Mouse (Mus musculus) limb, embryonic 13.5 days (tissue): ENCODE results near the gene Bcl7b. TPM values are rescaled to one million over a fixed set of nuclear protein-coding genes. Genes with fewer than 3 reads are reported as not detected.

Experiments used
- ATAC-seq: fragments of 200-750 bp; cut with Nextera tagmentation; 2 replicates; pipeline ENCODE4 v1.8.0; 2017; ENCODE audit warnings: low read depth, moderate number of reproducible peaks, moderate TSS enrichment; ENCODE audit not compliant: low FRiP score
- H3K27ac ChIP-seq: fragments of 300-500 bp; sonication (generic); 2 replicates; pipeline ENCODE4 v1.5.1; 2015; ENCODE audit warnings: inconsistent platforms, mild to moderate bottlenecking, moderate library complexity
- H3K27me3 ChIP-seq: fragments of 300-500 bp; sonication (generic); 2 replicates; pipeline ENCODE4 v1.6.1; 2015; ENCODE audit warnings: mild to moderate bottlenecking, inconsistent platforms
- H3K36me3 ChIP-seq: fragments of 300-500 bp; sonication (generic); 2 replicates; pipeline ENCODE4 v1.6.1; 2015; ENCODE audit warnings: inconsistent platforms, mild to moderate bottlenecking, moderate library complexity
- H3K4me1 ChIP-seq: fragments of 300-500 bp; sonication (generic); 2 replicates; pipeline ENCODE4 v1.6.1; 2015; ENCODE audit warnings: inconsistent platforms
- H3K4me2 ChIP-seq: fragments of 300-500 bp; sonication (generic); replicated peaks from 2 replicates; pipeline ENCODE4 v1.6.1; 2015; ENCODE audit warnings: inconsistent platforms, mild to moderate bottlenecking, moderate library complexity
- H3K4me3 ChIP-seq: fragments of 300-500 bp; sonication (generic); 2 replicates; pipeline ENCODE4 v1.5.1; 2015; ENCODE audit warnings: moderate library complexity, mild to moderate bottlenecking, inconsistent platforms
- H3K9ac ChIP-seq: fragments of 300-500 bp; sonication (generic); 2 replicates; pipeline ENCODE4 v1.6.1; 2015; ENCODE audit warnings: mild to moderate bottlenecking, inconsistent platforms
- H3K9me3 ChIP-seq: fragments of 300-500 bp; sonication (generic); 2 replicates; pipeline ENCODE4 v1.6.1; 2016; ENCODE audit warnings: inconsistent platforms
- WGBS: fragments of 180-500 bp; shearing (Covaris S2); methylation state at CpG from one replicate; pipeline ENCODE4 v1.1.7; 2015; 5-methylcytosine and 5-hydroxymethylcytosine counted together
- polyA plus RNA-seq: library from polyadenylated mRNA; unstranded; fragments of >200 nt; fragmentation: Nextera tagmentation; extraction: Ambion mirVana; gene quantifications from 2 replicates; pipeline ENCODE4 v1.2.1, GENCODE M21; 2015

Bcl7b gene
- polyA plus RNA-seq, 1 experiment from 2014 or later = 47.3 TPM

DNA sequence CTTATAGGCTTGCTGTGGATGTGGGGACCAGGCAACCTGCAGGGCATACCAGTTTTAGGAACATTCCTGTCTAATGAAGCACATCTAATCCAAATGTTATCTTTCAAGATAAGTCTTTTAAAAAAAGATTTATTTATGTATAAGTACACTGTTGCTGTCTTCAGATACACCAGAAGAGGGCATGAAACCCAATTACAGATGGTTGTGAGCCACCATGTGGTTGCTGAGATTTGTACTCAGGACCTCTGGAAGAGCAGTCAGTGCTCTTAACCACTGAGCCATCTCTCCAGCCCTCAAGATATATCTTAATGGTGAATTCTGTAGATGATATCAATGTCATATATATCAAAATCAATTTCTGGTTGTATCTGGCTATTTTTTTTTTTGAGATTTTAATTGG is 22.1 kb upstream of the Bcl7b start:
- Histone ChIP-seq H3K36me3 (no peaks in the 10 kb centered on the region), H3K9me3 (no peaks in the 10 kb centered on the region; the same call in 1 of the 2 replicates)
- no peak for ATAC-seq

DNA sequence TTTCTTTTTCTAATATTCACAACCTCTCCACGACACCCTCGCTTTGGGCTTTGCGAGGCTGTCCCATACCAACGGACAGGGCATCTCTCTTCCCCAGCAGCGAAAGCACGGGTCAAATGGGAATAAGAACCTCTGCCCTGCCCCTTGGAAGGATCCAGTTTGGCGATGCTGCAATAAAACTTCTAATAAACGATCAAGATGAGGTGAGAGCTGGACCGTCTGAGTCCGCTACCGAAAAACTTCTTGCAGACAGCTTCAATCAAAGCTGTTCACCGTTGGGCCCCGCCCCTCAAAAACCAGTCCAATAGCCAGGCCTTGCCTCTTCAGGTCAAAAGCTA is 19.4 kb upstream of the Bcl7b start:
- Histone ChIP-seq H3K4me3 (peak overlapping the region; percentile 86), H3K9me3 (no peaks in the 10 kb centered on the region), H3K9ac (peak overlapping the region; percentile 72), H3K4me1 (peaks cover 12% of the 10 kb centered on the region), H3K36me3 (peaks cover 13% of the 10 kb centered on the region), H3K27me3 (no peaks in the 10 kb centered on the region), H3K4me2 (peak overlapping the region; percentile 76), H3K27ac (peak overlapping the region; percentile 84)
- under 1% methylated on average over 13 of the region's 13 CpGs for WGBS
- ATAC-seq = no peak

More for the DNA sequence above, 22.1 kb upstream of the Bcl7b start:
- Histone ChIP-seq H3K4me3 (no peak overlapping the region), H3K4me1 (peaks cover 11% of the 10 kb centered on the region), H3K27ac (no peak overlapping the region), H3K9ac (no peak overlapping the region), H3K4me2 (no peak overlapping the region), H3K27me3 (0 out of 2 replicates have a peak, but pooled peaks cover 7% of the 10 kb centered on the region)

DNA sequence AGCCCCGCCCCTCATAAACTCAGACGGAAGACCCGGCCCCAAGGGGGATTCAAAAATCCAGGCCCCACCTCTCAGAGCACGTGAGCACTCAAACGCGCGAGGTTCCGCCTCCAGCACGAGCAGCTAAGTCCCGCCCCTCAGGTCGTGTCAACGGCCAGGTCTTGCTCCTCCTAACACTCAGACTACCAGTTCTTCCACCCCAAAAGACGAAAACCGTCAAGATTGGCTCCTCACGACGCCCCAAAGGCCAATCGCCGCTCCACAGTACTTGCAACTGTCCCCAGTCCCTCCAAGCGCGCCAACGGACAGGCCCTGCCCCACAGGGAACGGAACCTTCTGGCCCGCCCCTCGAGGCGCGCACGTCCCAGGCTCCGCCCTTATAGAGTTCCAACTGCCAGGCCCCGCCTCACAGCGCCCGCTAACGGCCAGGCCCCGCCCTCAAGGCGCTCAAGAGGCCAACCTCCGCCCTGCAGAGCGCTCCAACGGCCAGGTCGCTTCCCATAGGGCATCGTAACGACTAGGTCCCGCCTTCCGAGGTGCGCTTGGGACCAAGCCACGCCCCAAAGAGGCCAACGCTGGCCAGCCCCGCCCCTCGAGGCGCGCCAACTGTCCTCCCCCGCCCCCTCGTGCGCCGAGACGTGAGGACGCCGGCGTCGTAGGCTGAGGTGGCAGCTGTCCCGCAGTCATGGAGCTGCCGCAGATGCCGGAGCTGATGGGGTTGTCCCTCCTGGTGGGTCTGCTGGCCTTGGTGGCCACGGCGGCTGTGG is 18.8 kb upstream of the Bcl7b start, which contains the start of gene Tbl2:
Tbl2 (plus strand) TSS at position 605 of the 767 bp plus-strand sequence.
- Histone ChIP-seq H3K27ac (peak within 1 kb of the TSS; percentile 90), H3K36me3 (peaks cover 19% of the 10 kb centered on the region), H3K27me3 (no peaks in the 10 kb centered on the region), H3K9me3 (no peaks in the 10 kb centered on the region), H3K4me3 (peak within 1 kb of the TSS; percentile 86), H3K4me1 (peaks cover 12% of the 10 kb centered on the region), H3K9ac (peak within 1 kb of the TSS; percentile 84), H3K4me2 (peak within 1 kb of the TSS; percentile 76)
- under 1% methylated on average over 63 of the region's 63 CpGs for WGBS
- ATAC-seq = peak; percentile 97

DNA sequence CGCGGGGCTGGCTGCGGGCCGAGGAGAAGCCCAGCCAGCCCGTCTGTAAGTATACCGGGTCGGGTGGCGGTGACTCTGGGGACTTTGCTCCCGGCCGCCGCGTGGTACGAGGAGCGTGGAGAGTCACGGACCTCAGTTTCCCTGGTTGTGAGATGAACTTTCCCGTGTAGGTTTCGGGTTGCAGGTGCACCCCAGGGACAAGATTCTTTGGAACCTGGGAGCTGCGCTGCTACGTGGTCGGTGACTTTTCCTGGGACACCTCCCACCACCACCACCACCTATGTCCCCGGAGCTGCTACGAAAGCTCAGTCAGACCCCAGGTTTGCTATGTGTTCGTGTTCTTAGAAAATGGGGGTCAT is 18.3 kb upstream of the Bcl7b start:
- peak overlapping the region; percentile 86 for H3K4me3 ChIP-seq
- H3K27me3 ChIP-seq = no peaks in the 10 kb centered on the region
- H3K9ac ChIP-seq = peak overlapping the region; percentile 84
- peak overlapping the region; percentile 90; the same call in 1 of the 2 replicates for H3K27ac ChIP-seq
- WGBS = under 1% methylated on average over 23 of the region's 23 CpGs
- peak overlapping the region; percentile 76 for H3K4me2 ChIP-seq
- H3K36me3 ChIP-seq = peaks cover 23% of the 10 kb centered on the region
- ATAC-seq = no peak
- H3K9me3 ChIP-seq = no peaks in the 10 kb centered on the region
- H3K4me1 ChIP-seq = peaks cover 12% of the 10 kb centered on the region

DNA sequence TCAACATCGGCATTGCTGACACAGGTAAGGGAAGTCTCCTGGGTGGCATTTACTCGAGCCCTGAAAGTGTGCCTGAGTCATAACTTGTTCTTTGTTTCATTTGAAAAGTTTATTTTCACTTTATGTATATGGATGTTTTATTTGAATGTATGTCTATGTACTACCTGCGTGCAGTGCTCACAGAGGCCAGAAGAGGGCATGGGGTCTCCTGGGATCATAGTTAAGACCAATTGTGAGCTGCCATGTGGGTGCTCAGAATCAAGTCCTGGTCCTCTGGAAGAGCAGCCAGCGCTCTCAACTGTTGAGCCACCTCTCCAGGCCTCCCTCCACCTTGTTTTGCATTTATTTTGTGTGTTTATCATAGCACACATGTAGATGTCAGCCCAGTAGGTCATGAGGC is 11.6 kb upstream of the Bcl7b start:
- no peak overlapping the region for H3K4me3 ChIP-seq
- 96% methylated on average over 4 of the region's 4 CpGs for WGBS
- H3K27ac ChIP-seq = no peak overlapping the region
- 0 out of 2 replicates have a peak, but pooled peaks cover 5% of the 10 kb centered on the region for H3K9me3 ChIP-seq
- H3K36me3 ChIP-seq = peaks cover 89% of the 10 kb centered on the region
- no peaks in the 10 kb centered on the region for H3K4me1 ChIP-seq
- no peak overlapping the region for H3K9ac ChIP-seq
- H3K4me2 ChIP-seq = no peak overlapping the region
- ATAC-seq = no peak
- H3K27me3 ChIP-seq = no peaks in the 10 kb centered on the region

DNA sequence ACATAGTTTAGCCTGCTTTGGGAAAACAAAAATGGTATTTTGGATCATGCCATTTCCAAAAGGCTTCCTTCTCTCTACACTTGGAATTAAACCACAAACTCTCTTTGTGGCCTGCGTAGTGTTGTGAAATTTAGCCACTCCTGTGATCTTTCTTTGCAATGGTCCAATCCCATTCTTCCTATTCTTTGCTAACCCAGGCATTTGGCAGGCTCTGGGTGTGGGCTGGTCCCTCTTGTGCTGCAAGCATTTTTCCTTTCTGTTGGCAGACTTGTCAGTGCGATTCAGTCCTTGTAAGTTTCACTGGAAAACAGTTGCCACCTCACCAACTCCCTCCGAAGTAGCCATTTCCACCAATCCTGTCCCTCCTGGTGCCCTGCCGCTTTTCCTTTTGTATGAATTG is 6.9 kb upstream of the Bcl7b start:
- WGBS = 96% methylated on average over 4 of the region's 4 CpGs
- Histone ChIP-seq H3K36me3 (peaks cover 78% of the 10 kb centered on the region), H3K9ac (no peak overlapping the region), H3K27ac (no peak overlapping the region), H3K4me2 (no peak overlapping the region), H3K27me3 (no peaks in the 10 kb centered on the region), H3K9me3 (peaks cover 4% of the 10 kb centered on the region; the same call in 1 of the 2 replicates), H3K4me1 (no peaks in the 10 kb centered on the region), H3K4me3 (no peak overlapping the region)
- ATAC-seq = no peak

DNA sequence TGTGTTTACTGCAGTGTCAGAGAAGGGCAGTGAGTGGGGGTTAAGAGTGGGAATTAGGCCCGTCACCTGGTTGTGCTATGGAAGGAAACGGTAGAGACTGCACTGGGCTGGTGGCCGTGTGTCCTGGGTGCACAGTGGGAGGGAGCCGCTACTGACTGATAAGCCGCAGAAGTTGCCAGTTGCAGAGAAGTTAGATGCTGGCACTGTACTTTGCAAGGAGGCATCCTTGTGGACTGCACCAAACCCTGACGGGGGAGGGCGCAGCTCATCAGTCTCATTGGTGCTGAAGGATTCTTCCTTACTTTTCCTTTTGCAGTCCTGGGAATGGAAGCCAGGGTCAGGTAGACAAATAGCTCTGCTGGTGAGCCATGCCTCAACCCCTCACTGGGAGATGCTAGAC is 6.4 kb upstream of the Bcl7b start:
- H3K36me3 ChIP-seq = peaks cover 74% of the 10 kb centered on the region
- H3K9ac ChIP-seq = no peak overlapping the region
- 92% methylated on average over 7 of the region's 7 CpGs for WGBS
- no peaks in the 10 kb centered on the region for H3K4me1 ChIP-seq
- H3K27ac ChIP-seq = no peak overlapping the region
- H3K9me3 ChIP-seq = no peaks in the 10 kb centered on the region; the same call in 1 of the 2 replicates
- no peak overlapping the region for H3K4me2 ChIP-seq
- H3K27me3 ChIP-seq = no peaks in the 10 kb centered on the region
- no peak for ATAC-seq
- no peak overlapping the region for H3K4me3 ChIP-seq

DNA sequence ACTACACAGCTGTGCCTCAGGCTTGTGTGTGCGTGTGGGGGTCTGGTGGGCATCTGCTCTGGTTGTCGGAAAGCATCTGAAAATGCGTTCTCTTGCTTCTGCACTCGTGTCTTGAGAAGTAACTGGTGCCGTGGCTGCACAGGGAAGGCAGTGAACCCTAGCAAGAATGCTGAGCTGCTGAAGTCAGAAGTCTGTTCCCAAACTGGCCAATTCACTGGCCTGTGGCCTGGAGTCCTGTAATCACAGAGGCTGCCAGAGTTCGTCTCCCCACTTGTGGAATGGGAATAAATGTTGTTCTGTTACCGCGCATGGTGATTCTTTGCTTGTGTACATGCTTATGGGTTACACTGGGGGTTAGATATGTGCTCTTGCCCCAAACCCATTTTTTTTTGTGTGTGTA is 5.7 kb upstream of the Bcl7b start:
- 92% methylated on average over 8 of the region's 8 CpGs for WGBS
- Histone ChIP-seq H3K27me3 (no peaks in the 10 kb centered on the region), H3K9me3 (no peaks in the 10 kb centered on the region; the same call in 1 of the 2 replicates), H3K4me1 (no peaks in the 10 kb centered on the region), H3K9ac (no peak overlapping the region), H3K27ac (no peak overlapping the region), H3K4me2 (no peak overlapping the region), H3K4me3 (no peak overlapping the region), H3K36me3 (peaks cover 67% of the 10 kb centered on the region)
- ATAC-seq = no peak

DNA sequence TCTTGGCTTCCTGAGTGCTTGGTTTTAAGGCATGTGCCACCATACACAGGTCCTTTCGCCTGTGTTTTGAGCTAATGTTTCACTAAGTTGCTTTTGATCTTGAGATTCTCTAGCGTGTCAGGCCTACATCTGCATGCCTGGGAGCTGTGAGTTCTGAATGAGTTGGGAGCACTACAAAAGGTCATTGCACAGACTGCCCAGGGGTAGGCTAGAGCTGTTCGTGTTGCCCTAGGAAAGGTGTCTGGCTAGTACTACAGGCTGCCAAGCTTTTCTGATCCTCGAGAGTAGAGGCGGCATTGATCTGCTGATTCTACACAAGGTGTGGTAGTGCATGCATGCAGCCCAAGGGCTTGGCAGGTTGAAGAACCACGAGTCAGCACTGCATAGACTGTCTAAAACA is 5.3 kb upstream of the Bcl7b start:
- no peak overlapping the region for H3K9ac ChIP-seq
- 88% methylated on average over 6 of the region's 6 CpGs for WGBS
- 0 out of 2 replicates have a peak, but pooled peaks cover 2% of the 10 kb centered on the region for H3K4me1 ChIP-seq
- H3K27me3 ChIP-seq = no peaks in the 10 kb centered on the region
- H3K27ac ChIP-seq = no peak overlapping the region
- ATAC-seq = no peak
- H3K36me3 ChIP-seq = peaks cover 63% of the 10 kb centered on the region
- no peaks in the 10 kb centered on the region; the same call in 1 of the 2 replicates for H3K9me3 ChIP-seq
- no peak overlapping the region for H3K4me3 ChIP-seq
- H3K4me2 ChIP-seq = no peak overlapping the region

DNA sequence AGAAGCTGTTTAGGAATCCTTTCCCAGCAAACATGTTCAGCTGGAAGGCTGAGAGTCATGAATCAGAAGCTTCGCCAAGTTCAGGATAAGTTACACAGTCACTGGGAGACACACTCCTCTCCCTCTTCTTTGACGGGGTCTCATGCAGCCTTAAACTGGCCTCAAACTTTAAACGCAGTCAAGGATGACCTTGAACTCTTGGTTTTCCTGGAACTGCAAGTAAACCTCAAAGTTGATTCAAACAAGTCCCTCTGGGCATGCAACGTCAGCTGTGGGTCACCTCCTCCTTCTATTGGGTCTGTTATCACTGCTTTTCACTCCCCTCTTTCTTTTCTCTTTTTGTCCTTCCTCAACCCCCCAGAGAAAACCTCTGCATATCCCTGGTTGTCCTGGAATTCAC is 1.2 kb upstream of the Bcl7b start:
- Histone ChIP-seq H3K27me3 (no peaks in the 10 kb centered on the region), H3K9me3 (no peaks in the 10 kb centered on the region; the same call in 1 of the 2 replicates), H3K4me2 (no peak overlapping the region), H3K27ac (no peak overlapping the region), H3K4me3 (no peak overlapping the region), H3K4me1 (peaks cover 15% of the 10 kb centered on the region), H3K36me3 (peaks cover 30% of the 10 kb centered on the region), H3K9ac (no peak overlapping the region)
- 86% methylated on average over 4 of the region's 4 CpGs for WGBS
- no peak for ATAC-seq

DNA sequence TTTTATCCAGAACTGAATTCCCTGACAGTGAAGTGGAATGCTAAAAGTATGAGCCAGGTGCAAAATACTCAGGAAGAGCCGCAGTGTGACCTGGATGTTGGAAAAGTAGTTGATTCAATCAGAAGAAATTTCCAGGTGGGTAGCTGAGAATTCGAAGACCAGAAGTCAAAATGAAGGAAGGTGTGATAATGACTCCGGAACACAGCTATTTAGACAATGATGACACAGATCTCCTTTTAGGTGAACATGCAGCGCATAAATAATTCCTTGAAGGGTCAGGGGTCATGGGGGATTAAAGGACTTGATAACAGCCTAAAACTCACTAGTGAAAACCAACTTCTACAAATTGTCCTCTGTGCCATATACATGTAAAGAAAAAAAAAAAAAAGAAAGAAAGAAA is 614 bp upstream of the Bcl7b start:
- Histone ChIP-seq H3K27ac (no peak overlapping the region), H3K9ac (no peak overlapping the region)
- 97% methylated on average over 4 of the region's 4 CpGs for WGBS

DNA sequence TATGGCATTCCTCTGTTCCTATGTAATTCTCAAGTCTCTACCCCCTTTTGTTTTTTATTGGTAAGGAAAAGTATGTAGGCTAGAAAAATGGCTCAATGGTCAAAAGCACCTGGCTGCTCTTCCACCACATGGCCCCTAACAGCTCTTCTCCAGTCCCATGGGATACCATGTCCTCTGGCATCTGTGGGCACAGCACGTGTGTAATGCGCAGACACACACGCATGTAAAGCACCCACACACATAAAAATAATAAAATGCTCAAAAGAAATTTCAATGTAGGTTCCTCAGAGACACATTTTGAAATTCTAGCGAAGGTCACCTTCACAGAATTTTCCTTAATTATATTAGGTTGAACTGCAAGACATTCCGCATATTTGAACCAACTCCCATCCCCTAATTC is 1.4 kb downstream of the Bcl7b start:
- H3K4me2 ChIP-seq = peak overlapping the region; percentile 88
- H3K9me3 ChIP-seq = no peaks in the 10 kb centered on the region
- H3K4me3 ChIP-seq = peak overlapping the region; percentile 64
- peak overlapping the region; percentile 74 for H3K9ac ChIP-seq
- WGBS = 93% methylated on average over 5 of the region's 5 CpGs
- peaks cover 30% of the 10 kb centered on the region for H3K36me3 ChIP-seq
- H3K4me1 ChIP-seq = peaks cover 15% of the 10 kb centered on the region
- no peak for ATAC-seq
- H3K27ac ChIP-seq = peak overlapping the region; percentile 74; the same call in 1 of the 2 replicates
- H3K27me3 ChIP-seq = no peaks in the 10 kb centered on the region

More for the DNA sequence above, 614 bp upstream of the Bcl7b start:
- H3K36me3 ChIP-seq = peaks cover 30% of the 10 kb centered on the region
- ATAC-seq = no peak
- H3K4me3 ChIP-seq = peak overlapping the region; percentile 64; the same call in 1 of the 2 replicates
- peaks cover 15% of the 10 kb centered on the region for H3K4me1 ChIP-seq
- peak overlapping the region; percentile 88; the same call in 1 of the 2 replicates for H3K4me2 ChIP-seq
- H3K9me3 ChIP-seq = no peaks in the 10 kb centered on the region; the same call in 1 of the 2 replicates
- H3K27me3 ChIP-seq = no peaks in the 10 kb centered on the region
